Mouse (Mus musculus) kidney, embryonic 16.5 days (tissue): ENCODE measurements around the gene Rhobtb1. TPM values are rescaled to one million over a fixed set of nuclear protein-coding genes. Genes with fewer than 3 reads are reported as not detected.

ENCODE experiments used
- ATAC-seq: fragments of 200-750 bp; cut with Nextera tagmentation; 2 replicates; pipeline ENCODE4 v1.8.0; 2017; ENCODE audit warnings: moderate TSS enrichment; ENCODE audit not compliant: low FRiP score, low TSS enrichment
- H3K27ac ChIP-seq: fragments of 300-500 bp; sonication (generic); 2 replicates; pipeline ENCODE4 v1.5.1; 2014; ENCODE audit warnings: low read length
- H3K27me3 ChIP-seq: fragments of 300-500 bp; sonication (generic); 2 replicates; pipeline ENCODE4 v1.6.1; 2014; ENCODE audit warnings: low read length, control low read depth, mixed read lengths; ENCODE audit not compliant: insufficient read depth
- H3K36me3 ChIP-seq: fragments of 300-500 bp; sonication (generic); 2 replicates; pipeline ENCODE4 v1.6.1; 2014; ENCODE audit warnings: low read length, control low read depth, mixed read lengths; ENCODE audit not compliant: insufficient read depth
- H3K4me1 ChIP-seq: fragments of 300-500 bp; sonication (generic); 2 replicates; pipeline ENCODE4 v1.6.1; 2014; ENCODE audit warnings: low read length, control low read depth, mixed read lengths; ENCODE audit not compliant: insufficient read depth
- H3K4me2 ChIP-seq: fragments of 300-500 bp; sonication (generic); replicated peaks from 2 replicates; pipeline ENCODE4 v1.6.1; 2014; ENCODE audit warnings: low read depth, low read length
- H3K4me3 ChIP-seq: fragments of 300-500 bp; sonication (generic); 2 replicates; pipeline ENCODE4 v1.5.1; 2014; ENCODE audit warnings: mild to moderate bottlenecking, low read length
- H3K9ac ChIP-seq: fragments of 300-500 bp; sonication (generic); replicated peaks from 2 replicates; pipeline ENCODE4 v1.6.1; 2014; ENCODE audit warnings: low read length
- H3K9me3 ChIP-seq: fragments of 300-500 bp; sonication (generic); 2 replicates; pipeline ENCODE4 v1.6.1; 2016; ENCODE audit warnings: low read length, control low read depth
- WGBS: fragments of 180-500 bp; shearing (Covaris S2); extraction: QIAGEN DNeasy Blood & Tissue Kit; methylation state at CpG from one replicate; pipeline ENCODE4 v1.1.7; 2014; 5-methylcytosine and 5-hydroxymethylcytosine counted together
- polyA plus RNA-seq: library from polyadenylated mRNA; unstranded; fragments of >200 nt; fragmentation: Nextera tagmentation; extraction: Ambion mirVana; gene quantifications from 2 replicates; pipeline ENCODE4 v1.2.1, GENCODE M21; 2015

The Rhobtb1 gene
- polyA plus RNA-seq, 1 experiment from 2014 or later, result 22.2 TPM

DNA sequence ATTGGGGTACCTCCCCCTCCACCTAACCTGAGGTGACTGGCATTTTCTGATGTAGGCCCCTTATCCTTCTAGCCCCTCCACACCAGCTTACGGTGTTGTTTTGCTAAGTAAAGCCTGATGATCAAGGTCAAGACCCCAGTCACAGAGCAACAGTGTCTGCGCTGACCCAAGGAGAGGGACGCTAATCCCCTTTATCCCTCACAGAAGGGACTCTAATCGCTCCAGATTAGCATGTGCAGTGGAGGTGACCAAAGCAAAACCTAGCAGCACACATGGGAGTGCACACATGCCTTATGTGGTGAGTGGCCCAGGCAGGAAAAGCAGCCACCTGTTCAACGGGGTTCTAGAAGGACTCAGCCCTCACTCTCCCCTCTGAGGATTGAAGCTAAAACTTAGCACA, 123.0 kb downstream of the Rhobtb1 start:
- peaks cover 43% of the 10 kb centered on the region for H3K36me3 ChIP-seq
- no peak overlapping the region for H3K4me2 ChIP-seq
- no peak overlapping the region for H3K4me3 ChIP-seq
- WGBS, result 63% methylated on average over 5 of the region's 5 CpGs
- H3K27ac ChIP-seq, result no peak overlapping the region
- no peak for ATAC-seq
- no peaks in the 10 kb centered on the region for H3K4me1 ChIP-seq
- H3K9me3 ChIP-seq, result 0 out of 2 replicates have a peak, but pooled peaks cover 3% of the 10 kb centered on the region
- H3K9ac ChIP-seq, result no peak overlapping the region
- no peaks in the 10 kb centered on the region for H3K27me3 ChIP-seq

DNA sequence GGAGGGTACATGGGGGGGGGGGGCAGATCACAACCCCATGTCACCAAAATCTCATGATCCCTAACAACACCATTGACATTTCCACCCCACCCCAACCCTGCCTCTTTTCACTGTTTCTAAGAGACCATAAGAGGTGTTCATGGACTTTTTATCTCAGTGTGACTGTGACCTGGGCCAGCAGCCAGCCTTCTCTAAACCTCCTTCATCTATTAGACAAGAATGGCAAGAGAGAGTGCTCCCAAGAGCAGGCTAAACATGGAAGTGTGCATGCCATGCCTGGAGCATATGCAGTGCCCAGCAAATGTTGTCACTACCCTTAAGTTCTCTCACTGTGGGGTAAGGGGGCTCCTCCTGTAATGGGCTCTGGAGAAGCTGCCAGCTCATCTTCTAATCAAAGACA, 123.5 kb downstream of the Rhobtb1 start:
- Histone ChIP-seq H3K4me3 (no peak overlapping the region), H3K4me2 (no peak overlapping the region), H3K9me3 (0 out of 2 replicates have a peak, but pooled peaks cover 3% of the 10 kb centered on the region), H3K4me1 (no peaks in the 10 kb centered on the region), H3K36me3 (peaks cover 46% of the 10 kb centered on the region), H3K27ac (no peak overlapping the region), H3K27me3 (no peaks in the 10 kb centered on the region), H3K9ac (no peak overlapping the region)
- ATAC-seq, result no peak

DNA sequence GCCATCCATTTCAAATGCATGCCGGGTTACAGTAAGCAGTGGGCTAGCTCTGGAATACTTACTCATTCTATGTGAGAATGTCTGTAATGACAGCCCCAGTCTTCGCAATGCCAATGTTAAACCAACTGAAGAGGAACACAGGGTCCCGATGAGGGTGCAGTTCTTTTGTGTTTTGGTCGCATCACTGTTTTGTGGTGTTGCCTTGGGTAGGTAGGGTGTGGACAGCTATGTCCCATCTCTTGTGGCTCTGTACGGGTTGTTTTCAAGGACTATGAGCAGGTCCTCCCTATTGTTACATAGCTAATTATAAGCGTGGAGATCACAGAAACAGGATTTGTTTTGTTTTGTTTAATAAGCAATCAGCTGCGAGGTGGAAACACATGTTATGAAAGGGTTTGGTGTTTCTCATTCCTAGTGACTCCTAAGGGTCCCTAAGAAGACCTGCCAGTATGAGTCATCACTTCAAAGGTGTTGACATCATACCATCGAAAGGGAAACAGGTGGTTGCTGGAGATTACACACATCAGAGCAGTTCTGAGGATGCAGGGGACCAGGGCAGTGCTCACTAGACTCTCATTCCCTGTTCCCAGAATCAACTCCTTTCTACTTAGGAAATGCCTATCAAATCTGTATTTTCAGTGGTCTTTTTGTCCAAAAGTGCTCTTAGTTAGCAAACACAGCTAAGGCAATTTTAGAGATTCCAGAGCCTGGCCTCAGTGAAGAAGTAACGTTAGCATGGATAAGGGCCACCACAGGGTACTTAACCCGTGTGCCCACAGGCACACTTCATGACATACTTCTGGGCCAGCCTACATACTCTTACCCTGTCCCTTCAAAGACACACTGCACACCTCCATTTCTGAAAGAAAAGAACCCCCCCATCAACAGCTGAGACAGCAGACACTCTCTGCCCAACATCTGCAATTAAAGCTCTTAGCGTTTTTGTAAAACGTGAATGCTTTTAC, 124.9 kb downstream of the Rhobtb1 start:
- H3K36me3 ChIP-seq, result peaks cover 33% of the 10 kb centered on the region
- WGBS, result 88% methylated on average over 12 of the region's 12 CpGs
- H3K9ac ChIP-seq, result no peak overlapping the region
- no peaks in the 10 kb centered on the region for H3K27me3 ChIP-seq
- no peaks in the 10 kb centered on the region for H3K9me3 ChIP-seq
- no peak overlapping the region for H3K4me3 ChIP-seq
- ATAC-seq, result no peak
- H3K27ac ChIP-seq, result no peak overlapping the region
- no peak overlapping the region for H3K4me2 ChIP-seq
- no peaks in the 10 kb centered on the region for H3K4me1 ChIP-seq

DNA sequence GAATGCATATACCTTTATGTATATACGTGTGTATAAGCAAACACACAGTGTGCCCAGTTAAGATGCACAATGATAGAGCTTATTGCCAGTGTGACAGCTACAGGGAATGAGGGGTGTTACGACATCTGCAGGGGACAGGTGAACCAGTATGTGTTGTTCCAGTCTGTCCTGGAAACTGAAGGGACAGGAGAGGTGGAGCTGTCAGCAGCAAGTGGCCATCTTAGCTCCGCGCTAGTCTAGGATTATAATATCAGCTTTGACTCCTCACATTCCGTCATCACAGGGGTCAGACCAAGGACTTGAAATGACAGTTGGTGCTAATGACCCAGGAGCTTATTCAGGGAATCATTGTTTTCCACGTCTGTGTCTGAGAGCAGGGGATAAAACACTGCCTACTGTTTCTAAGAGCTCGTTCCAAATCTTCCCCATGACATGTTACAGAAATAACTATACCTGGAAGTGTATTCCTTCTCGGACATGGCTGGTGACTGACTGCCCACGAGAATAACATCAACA, 125.7 kb downstream of the Rhobtb1 start:
- Histone ChIP-seq H3K27me3 (no peaks in the 10 kb centered on the region), H3K36me3 (peaks cover 25% of the 10 kb centered on the region), H3K4me3 (no peak overlapping the region), H3K4me1 (no peaks in the 10 kb centered on the region), H3K27ac (no peak overlapping the region), H3K4me2 (no peak overlapping the region), H3K9me3 (no peaks in the 10 kb centered on the region), H3K9ac (no peak overlapping the region)
- no peak for ATAC-seq
- WGBS, result 91% methylated on average over 9 of the region's 9 CpGs

DNA sequence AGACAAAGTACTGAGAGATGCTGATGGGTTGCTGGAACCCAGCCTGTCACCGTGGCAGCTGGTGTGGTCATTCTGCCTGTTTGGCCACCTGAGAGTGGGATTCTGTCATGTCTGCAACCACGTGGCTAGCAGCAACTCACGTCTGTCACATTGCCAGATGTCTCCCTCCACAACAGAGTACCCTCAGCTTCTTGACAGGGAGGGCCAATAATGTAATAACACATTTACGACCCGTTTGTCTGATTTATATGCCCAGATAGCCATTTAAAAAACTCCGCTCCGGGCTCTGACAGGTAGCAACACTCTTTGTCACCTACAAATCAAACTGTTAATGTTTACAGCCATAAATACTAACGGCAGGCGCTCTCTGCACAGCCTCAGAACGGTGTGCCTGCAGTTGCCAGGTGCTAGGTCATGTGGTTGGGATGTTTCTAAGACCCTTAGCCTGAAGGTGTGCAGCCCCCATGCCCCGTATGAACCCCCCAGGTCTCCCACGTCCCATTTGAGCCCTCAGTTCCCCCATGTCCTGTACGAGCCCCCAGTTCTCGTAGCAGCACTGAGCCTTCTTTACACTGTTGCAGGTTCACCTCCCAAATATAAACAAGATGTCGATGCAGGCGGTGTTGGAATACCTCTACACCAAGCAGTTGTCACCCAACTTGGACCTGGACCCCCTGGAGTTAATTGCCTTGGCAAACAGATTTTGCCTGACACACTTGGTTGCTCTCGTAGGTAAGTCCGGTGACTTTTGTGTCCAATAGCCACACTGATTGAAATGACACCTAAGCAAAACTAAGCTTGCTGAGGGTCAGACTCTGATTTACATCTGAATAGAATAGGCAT, 127.8 kb downstream of the Rhobtb1 start:
- peaks cover 23% of the 10 kb centered on the region for H3K36me3 ChIP-seq
- no peak overlapping the region for H3K9ac ChIP-seq
- no peaks in the 10 kb centered on the region for H3K9me3 ChIP-seq
- no peaks in the 10 kb centered on the region for H3K27me3 ChIP-seq
- 38% methylated on average over 18 of the region's 18 CpGs for WGBS
- no peak overlapping the region for H3K4me3 ChIP-seq
- H3K4me2 ChIP-seq, result no peak overlapping the region
- ATAC-seq, result no peak
- H3K4me1 ChIP-seq, result no peaks in the 10 kb centered on the region
- no peak overlapping the region for H3K27ac ChIP-seq

DNA sequence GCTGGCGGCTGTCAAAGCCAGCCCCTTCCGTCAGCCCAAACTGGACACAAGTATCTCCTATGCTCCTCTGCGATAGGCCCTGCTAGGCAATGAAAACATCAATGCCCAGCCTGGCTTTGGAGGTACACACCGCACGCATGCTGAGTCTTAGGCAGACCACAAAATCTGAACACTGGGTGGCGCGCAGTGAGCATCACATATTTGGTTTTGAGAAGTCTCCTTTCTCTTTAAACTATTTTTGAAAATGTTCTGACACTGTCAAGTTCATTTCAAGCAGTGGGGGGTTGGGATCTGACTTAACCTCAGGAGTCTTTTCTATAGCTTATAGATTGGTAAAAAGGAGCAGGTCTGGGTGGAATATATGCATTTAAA, 128.4 kb downstream of the Rhobtb1 start:
- Histone ChIP-seq H3K36me3 (peaks cover 23% of the 10 kb centered on the region), H3K4me2 (no peak overlapping the region), H3K9me3 (no peaks in the 10 kb centered on the region), H3K27me3 (no peaks in the 10 kb centered on the region), H3K4me3 (no peak overlapping the region), H3K4me1 (no peaks in the 10 kb centered on the region), H3K27ac (no peak overlapping the region), H3K9ac (no peak overlapping the region)
- ATAC-seq, result no peak
- 75% methylated on average over 7 of the region's 7 CpGs for WGBS

DNA sequence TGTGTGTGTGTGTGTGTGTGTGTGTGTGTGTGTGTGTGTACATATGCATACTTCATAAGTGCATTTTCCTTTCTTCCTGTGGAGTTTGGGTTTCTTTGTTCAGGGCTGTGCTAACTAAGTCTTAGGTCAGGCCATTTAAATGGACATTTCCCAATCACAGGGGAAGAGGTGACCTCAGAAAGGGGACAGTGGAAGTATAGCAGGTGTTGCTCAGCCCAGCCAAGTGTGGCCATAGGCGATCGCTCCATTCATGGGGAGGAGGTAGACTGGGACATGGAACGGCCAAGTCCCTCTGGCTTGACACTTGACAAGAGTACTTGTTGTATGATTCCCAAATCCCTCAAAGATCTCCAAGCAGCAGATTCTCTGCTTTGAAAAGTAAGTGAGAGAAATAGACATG, 135.7 kb downstream of the Rhobtb1 start:
- no peak for ATAC-seq
- H3K9ac ChIP-seq, result no peak overlapping the region
- WGBS, result 95% methylated on average over 3 of the region's 3 CpGs
- H3K4me2 ChIP-seq, result no peak overlapping the region
- no peaks in the 10 kb centered on the region for H3K4me1 ChIP-seq
- no peaks in the 10 kb centered on the region for H3K27me3 ChIP-seq
- H3K27ac ChIP-seq, result no peak overlapping the region
- peaks cover 29% of the 10 kb centered on the region for H3K36me3 ChIP-seq
- no peaks in the 10 kb centered on the region for H3K9me3 ChIP-seq
- no peak overlapping the region for H3K4me3 ChIP-seq

DNA sequence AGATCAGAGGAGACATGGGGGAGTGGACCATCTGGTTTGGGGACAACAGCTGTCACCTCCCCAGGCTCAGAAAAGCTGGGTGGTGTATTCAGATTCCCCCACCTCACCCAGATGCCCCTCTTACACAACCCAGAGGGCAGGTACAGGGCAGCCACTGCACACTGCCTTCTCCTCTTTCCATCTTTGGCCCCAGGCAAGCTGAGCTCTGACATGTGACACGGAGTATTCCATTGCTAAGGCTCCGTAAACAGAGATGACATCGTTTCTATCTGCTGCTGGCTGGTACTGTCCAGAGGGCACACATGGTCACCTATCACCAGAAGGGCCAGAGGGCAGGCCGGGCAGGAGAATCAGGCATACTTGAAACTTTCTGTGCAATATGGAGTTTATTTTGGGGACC, 136.9 kb downstream of the Rhobtb1 start:
- no peak overlapping the region for H3K4me3 ChIP-seq
- ATAC-seq, result no peak
- WGBS, result 71% methylated on average over 4 of the region's 4 CpGs
- H3K27me3 ChIP-seq, result no peaks in the 10 kb centered on the region
- H3K36me3 ChIP-seq, result peaks cover 25% of the 10 kb centered on the region
- H3K27ac ChIP-seq, result no peak overlapping the region
- H3K4me1 ChIP-seq, result no peaks in the 10 kb centered on the region
- peaks cover under 1% of the 10 kb centered on the region; the same call in 1 of the 2 replicates for H3K9me3 ChIP-seq
- H3K4me2 ChIP-seq, result no peak overlapping the region
- H3K9ac ChIP-seq, result no peak overlapping the region

DNA sequence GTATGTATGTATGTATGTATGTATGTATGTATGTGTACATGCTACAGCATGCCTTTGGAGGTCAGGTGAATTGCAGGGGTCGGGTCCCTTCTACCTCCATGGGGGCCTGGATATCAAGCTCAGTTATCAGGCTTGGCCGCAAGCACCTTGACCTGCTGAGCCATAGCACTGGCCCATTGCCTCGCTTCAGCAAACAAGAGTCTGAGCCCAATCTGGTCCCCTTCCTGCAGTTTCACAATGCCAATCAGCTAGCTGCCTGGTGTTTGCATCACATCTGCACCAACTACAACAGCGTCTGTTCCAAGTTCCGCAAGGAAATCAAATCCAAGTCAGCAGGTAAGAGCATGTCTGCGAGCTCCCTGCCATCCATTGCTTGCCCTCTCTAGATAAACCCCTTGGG, 137.5 kb downstream of the Rhobtb1 start:
- H3K27ac ChIP-seq, result no peak overlapping the region
- H3K9ac ChIP-seq, result no peak overlapping the region
- H3K27me3 ChIP-seq, result no peaks in the 10 kb centered on the region
- no peak for ATAC-seq
- peaks cover 23% of the 10 kb centered on the region for H3K36me3 ChIP-seq
- WGBS, result 83% methylated on average over 6 of the region's 6 CpGs
- no peaks in the 10 kb centered on the region for H3K4me1 ChIP-seq
- no peak overlapping the region for H3K4me3 ChIP-seq
- H3K9me3 ChIP-seq, result peaks cover 3% of the 10 kb centered on the region; the same call in 1 of the 2 replicates
- H3K4me2 ChIP-seq, result no peak overlapping the region
